Mouse (Mus musculus) kidney, adult 2 months (tissue): Measurements from ENCODE around the gene Bst1. TPM values are rescaled to one million over a fixed set of nuclear protein-coding genes. Genes with fewer than 3 reads are reported as not detected.
A peak's percentile ranks its signal among the peaks of the same experiment; 100 is the strongest.

Experiments
- DNase-seq: peaks from one replicate; pipeline ENCODE4 v3.0.0; 2021
- H3K27ac ChIP-seq: fragments of 200-500 bp; 2 replicates; pipeline ENCODE4 v1.5.1; 2012; ENCODE audit warnings: low read depth, low read length, control low read depth, inconsistent platforms; ENCODE audit not compliant: insufficient read depth
- H3K27me3 ChIP-seq: fragments of 200-500 bp; replicated peaks from 2 replicates; pipeline ENCODE4 v1.6.1; 2012; ENCODE audit warnings: mild to moderate bottlenecking, moderate library complexity, low read length, inconsistent platforms; ENCODE audit not compliant: control insufficient read depth, insufficient read depth
- H3K36me3 ChIP-seq: fragments of 200-500 bp; 2 replicates; pipeline ENCODE4 v1.6.1; 2012; ENCODE audit warnings: mild to moderate bottlenecking, moderate library complexity, low read length, inconsistent platforms; ENCODE audit not compliant: control insufficient read depth, insufficient read depth
- H3K4me1 ChIP-seq: fragments of 200-500 bp; 2 replicates; pipeline ENCODE4 v1.6.1; 2011; ENCODE audit warnings: low read length; ENCODE audit not compliant: control insufficient read depth, insufficient read depth
- H3K4me3 ChIP-seq: fragments of 200-500 bp; 2 replicates; pipeline ENCODE4 v1.5.1; 2011; ENCODE audit warnings: mild to moderate bottlenecking, low read depth, low read length, control low read depth; ENCODE audit not compliant: insufficient read depth
- CTCF ChIP-seq: fragments of 200-500 bp; conservative IDR thresholded peaks from 2 replicates; pipeline ENCODE4 v1.5.1; 2011; ENCODE audit warnings: low read depth, mild to moderate bottlenecking, control low read depth, low read length, moderate library complexity, mixed read lengths; ENCODE audit not compliant: insufficient read depth, insufficient read length
- POLR2A ChIP-seq: fragments of 200-500 bp; IDR thresholded peaks from one replicate; pipeline ENCODE4 v1.6.1; 2011; ENCODE audit warnings: low read depth, low read length, control low read depth
- whole genome bisulfite sequencing: fragments of 180-500 bp; shearing (Covaris S2); methylation state at CpG from one replicate; pipeline ENCODE4 v1.1.7; 2018; 5-methylcytosine and 5-hydroxymethylcytosine counted together
- polyA plus RNA-seq: library from polyadenylated mRNA; depleted of rRNA; stranded (reverse); fragments of >200 nt; gene quantifications from 2 replicates; pipeline ENCODE4 v1.2.3, GENCODE M21; 2012

The Bst1 gene
- polyA plus RNA-seq, 1 experiment: 11.5 TPM

DNA sequence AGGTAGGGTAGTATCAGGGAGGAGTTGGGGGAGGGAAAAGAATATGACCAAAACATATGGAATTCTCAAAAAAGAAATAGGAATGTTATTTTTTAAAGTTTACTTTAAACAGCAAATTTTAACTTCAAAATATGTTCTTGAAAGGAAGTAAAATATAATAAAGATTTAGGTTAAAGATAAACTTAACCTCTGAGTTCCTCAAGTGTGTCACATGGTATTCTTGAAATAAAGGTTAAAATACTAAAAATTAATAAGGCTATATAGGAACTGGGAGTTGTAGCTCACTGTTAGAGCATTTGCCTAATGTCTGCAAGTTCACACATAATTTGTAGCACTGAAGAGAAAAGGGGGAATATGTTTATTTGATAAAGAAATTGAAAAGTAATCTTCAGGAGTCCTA, 17.4 kb upstream of the Bst1 start:
- Histone ChIP-seq H3K27ac (no peak overlapping the region), H3K27me3 (no peaks in the 10 kb centered on the region), H3K4me1 (no peaks in the 10 kb centered on the region), H3K36me3 (no peaks in the 10 kb centered on the region), H3K4me3 (no peak overlapping the region)
- DNase-seq: no peak
- TF ChIP-seq POLR2A: no peak
- no peak for TF ChIP-seq CTCF

DNA sequence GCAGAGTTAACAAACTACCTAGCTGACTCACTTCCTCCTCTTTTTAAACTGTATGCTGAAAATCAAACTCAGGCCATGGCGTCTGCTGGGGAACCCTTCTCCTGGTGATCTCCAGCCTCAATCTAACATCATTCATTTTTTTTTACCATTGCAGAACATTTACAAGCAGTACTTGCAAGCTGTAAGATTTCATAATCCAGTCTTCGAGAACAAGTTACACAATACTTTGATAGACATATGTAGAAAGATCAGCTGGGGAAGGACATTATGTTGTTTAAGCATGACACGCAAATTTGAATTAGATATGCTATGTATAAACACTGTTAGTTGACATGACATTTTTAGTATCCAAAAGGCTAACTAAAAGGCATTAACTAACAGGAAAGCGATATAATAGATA, 16.9 kb upstream of the Bst1 start:
- DNase-seq: no peak
- Histone ChIP-seq H3K27me3 (no peaks in the 10 kb centered on the region), H3K4me1 (no peaks in the 10 kb centered on the region), H3K4me3 (no peak overlapping the region), H3K27ac (no peak overlapping the region), H3K36me3 (no peaks in the 10 kb centered on the region)
- 81% methylated on average over 4 of the region's 4 CpGs for WGBS
- TF ChIP-seq CTCF: no peak
- no peak for TF ChIP-seq POLR2A

DNA sequence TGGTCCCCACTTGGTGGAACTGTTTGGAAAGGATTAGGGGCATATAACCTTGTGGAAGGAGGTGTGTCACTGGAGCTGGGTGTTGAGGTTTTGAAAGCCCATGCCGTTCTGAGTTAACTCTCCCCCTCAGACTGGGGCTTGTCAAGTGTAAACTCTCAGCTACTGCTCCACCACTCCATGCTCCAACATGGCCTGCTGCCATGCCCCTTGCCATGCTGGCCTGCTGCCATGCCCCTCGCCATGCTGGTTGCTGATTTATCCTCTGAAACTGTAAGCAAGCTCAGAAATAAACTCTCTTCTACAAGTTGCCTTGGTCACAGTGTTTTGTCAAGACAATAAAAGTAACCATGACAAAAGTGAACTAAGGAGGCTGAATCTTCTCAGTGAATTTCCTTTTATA, 13.3 kb upstream of the Bst1 start:
- H3K27ac ChIP-seq: no peak overlapping the region
- no peaks in the 10 kb centered on the region for H3K4me1 ChIP-seq
- H3K27me3 ChIP-seq: no peaks in the 10 kb centered on the region
- H3K36me3 ChIP-seq: no peaks in the 10 kb centered on the region
- 89% methylated on average over 2 of the region's 2 CpGs for WGBS
- no peak for DNase-seq
- no peak overlapping the region for H3K4me3 ChIP-seq
- TF ChIP-seq CTCF: no peak
- no peak for TF ChIP-seq POLR2A

DNA sequence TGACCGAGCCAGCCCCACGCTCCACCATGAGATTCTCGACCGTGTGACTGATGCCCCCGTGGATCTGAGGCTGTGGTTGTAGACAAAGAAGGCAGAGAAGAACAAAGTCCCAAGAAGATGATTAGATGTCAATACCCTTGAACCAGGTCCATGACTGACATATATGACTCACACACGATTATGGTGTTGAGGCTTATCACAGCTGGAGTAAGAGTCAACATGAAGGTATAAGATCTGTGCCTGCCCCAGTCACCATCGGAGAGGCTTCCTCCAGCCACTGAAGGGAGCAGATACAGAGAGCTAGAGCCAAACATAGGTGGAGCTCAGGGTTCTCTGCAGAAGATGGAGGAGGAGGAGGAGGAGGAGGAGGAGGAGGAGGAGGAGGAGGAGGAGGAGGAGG, 12.3 kb upstream of the Bst1 start:
- no peak for TF ChIP-seq POLR2A
- no peak for TF ChIP-seq CTCF
- H3K4me1 ChIP-seq: no peaks in the 10 kb centered on the region
- 95% methylated on average over 7 of the region's 7 CpGs for WGBS
- DNase-seq: no peak
- H3K36me3 ChIP-seq: no peaks in the 10 kb centered on the region
- no peaks in the 10 kb centered on the region for H3K27me3 ChIP-seq
- H3K27ac ChIP-seq: no peak overlapping the region
- no peak overlapping the region for H3K4me3 ChIP-seq

DNA sequence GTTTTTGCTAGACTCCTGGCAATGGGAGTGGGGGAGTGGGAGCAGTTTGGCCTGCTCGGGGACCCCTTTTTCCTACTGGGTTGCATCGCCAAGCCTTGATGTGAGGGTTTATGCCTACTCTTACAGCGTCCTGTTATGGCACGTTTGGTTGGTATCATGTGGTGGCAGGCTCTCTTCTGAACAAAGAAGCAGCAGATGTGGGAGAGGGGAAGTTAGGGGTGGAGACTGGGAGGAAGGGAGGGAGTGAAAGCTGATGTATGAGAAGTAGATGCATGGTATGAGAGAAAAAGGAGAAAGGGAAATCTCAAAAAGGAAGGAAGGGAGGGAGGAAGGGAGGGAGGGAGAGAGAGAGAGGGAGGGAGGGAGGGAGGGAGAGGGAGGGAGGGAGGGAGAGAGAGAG, 11.8 kb upstream of the Bst1 start:
- no peaks in the 10 kb centered on the region for H3K36me3 ChIP-seq
- H3K27ac ChIP-seq: no peak overlapping the region
- H3K27me3 ChIP-seq: no peaks in the 10 kb centered on the region
- WGBS: 83% methylated on average over 4 of the region's 4 CpGs
- H3K4me1 ChIP-seq: no peaks in the 10 kb centered on the region
- no peak overlapping the region for H3K4me3 ChIP-seq
- no peak for DNase-seq
- TF ChIP-seq CTCF (no peak), POLR2A (no peak)

DNA sequence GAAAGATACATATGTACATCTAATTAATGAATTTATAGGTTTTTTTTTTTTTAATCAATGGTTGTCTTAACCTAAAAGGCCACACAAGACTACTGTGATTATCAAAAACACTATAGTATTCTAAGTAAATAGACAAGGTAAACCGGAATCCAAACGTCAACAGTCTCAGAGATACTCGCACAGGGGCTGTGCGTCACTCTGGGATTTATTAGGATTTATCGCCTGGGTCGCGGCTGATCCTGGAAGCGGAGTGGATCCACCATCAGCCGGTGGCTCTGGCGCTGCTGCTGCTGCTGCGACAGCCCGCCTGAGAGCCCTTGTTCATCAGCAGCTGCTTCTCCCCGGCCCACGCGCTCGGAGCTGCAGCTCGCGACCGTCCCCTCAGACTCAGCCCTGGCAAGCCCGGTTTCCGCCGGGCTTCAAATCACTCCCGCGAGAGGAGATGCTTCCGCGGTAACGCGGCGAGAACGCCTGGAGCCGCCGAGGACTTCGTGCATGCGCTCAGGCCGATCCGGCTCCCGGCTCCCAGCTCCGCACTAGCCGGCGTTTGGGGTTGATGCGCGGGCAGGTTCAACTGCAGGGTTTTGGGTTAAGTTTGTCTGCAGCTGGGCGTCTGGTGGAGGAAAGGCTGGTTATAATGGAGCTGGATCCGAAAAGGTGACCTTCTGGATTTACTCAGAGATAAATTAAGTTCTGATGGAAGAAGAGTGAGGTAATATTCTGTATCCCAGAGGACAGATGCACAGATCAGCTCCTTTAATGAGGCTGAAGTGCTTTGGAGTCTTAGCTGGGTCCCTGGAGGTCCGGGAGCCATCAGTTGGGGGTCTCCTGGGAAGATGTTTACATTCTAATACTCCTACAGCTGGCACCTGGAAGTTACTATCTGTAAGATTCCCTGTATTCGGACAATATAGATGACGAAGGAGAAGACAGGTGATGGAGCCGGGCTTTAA, 10.7 kb upstream of the Bst1 start:
- Histone ChIP-seq H3K27ac (no peak overlapping the region), H3K4me3 (peak overlapping the region; percentile 53), H3K27me3 (no peaks in the 10 kb centered on the region), H3K36me3 (no peaks in the 10 kb centered on the region), H3K4me1 (no peaks in the 10 kb centered on the region)
- peak; percentile 76 for DNase-seq
- WGBS: 7% methylated on average over 48 of the region's 48 CpGs
- no peak for TF ChIP-seq CTCF
- TF ChIP-seq POLR2A: no peak

DNA sequence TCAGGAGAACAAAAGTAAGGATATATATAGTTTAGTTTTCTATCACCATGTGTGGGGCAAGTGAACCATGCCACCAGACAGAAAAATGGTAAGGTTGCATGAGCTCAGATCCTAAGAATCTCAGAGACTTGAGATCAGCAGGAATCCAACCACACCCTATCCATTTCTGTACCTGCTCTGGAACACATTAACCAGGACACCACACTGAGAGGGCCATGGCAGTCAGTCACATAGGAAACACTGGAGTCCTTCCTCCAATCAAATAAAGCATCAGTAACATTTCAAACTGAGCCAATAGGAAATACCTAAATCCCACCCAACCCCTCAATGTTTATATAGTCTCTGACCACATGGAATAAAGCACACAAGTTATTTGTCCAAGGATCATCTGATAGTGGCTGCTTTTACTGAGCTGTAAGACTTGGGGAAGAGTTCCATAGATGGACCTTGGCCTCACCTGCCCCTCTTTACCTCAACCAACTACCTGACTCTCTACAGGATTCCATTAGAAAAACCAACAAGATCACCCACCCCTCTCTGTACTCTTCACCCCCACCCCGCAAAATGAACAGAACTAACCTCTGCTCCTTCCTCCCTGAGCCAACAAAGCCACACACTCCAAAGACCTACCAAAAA, 8.1 kb upstream of the Bst1 start:
- Histone ChIP-seq H3K27me3 (no peaks in the 10 kb centered on the region), H3K4me1 (no peaks in the 10 kb centered on the region), H3K27ac (no peak overlapping the region), H3K4me3 (no peak overlapping the region), H3K36me3 (no peaks in the 10 kb centered on the region)
- WGBS: 86% methylated on average over 1 of the region's 1 CpGs
- DNase-seq: no peak
- TF ChIP-seq CTCF: no peak
- TF ChIP-seq POLR2A: no peak
